Mouse (Mus musculus) lung, embryonic 14.5 days (tissue): ENCODE data around the gene Daam2. TPM values are rescaled to one million over a fixed set of nuclear protein-coding genes. Genes with fewer than 3 reads are reported as not detected.

Experiments
- ATAC-seq: fragments of 200-750 bp; cut with Nextera tagmentation; 2 replicates; pipeline ENCODE4 v1.8.0; 2017; ENCODE audit warnings: mild to moderate bottlenecking, moderate TSS enrichment, moderate library complexity; ENCODE audit not compliant: insufficient read depth
- DNase-seq: peaks from one replicate; pipeline ENCODE4 v3.0.0-alpha.2; 2015
- H3K27ac ChIP-seq: fragments of 300-500 bp; sonication (generic); 2 replicates; pipeline ENCODE4 v1.5.1; 2014; ENCODE audit warnings: low read depth, mild to moderate bottlenecking, moderate library complexity
- H3K27me3 ChIP-seq: fragments of 300-500 bp; sonication (generic); 2 replicates; pipeline ENCODE4 v1.6.1; 2014; ENCODE audit warnings: low read length, control low read depth; ENCODE audit not compliant: insufficient read depth
- H3K36me3 ChIP-seq: fragments of 300-500 bp; sonication (generic); 2 replicates; pipeline ENCODE4 v1.6.1; 2014; ENCODE audit warnings: control low read depth; ENCODE audit not compliant: insufficient read depth
- H3K4me1 ChIP-seq: fragments of 300-500 bp; sonication (generic); 2 replicates; pipeline ENCODE4 v1.6.1; 2014; ENCODE audit warnings: antibody characterized with exemption, control low read depth; ENCODE audit not compliant: insufficient read depth
- H3K4me2 ChIP-seq: fragments of 300-500 bp; sonication (generic); 2 replicates; pipeline ENCODE4 v1.6.1; 2014; ENCODE audit warnings: mild to moderate bottlenecking
- H3K4me3 ChIP-seq: fragments of 300-500 bp; sonication (generic); 2 replicates; pipeline ENCODE4 v1.5.1; 2014; ENCODE audit warnings: low read depth, low read length
- H3K9ac ChIP-seq: fragments of 300-500 bp; sonication (generic); 2 replicates; pipeline ENCODE4 v1.6.1; 2014
- H3K9me3 ChIP-seq: fragments of 300-500 bp; sonication (generic); 2 replicates; pipeline ENCODE4 v1.6.1; 2016; ENCODE audit warnings: low read depth, low read length, control low read depth
- CTCF ChIP-seq: IDR thresholded peaks from 2 replicates; pipeline ENCODE4 v1.5.1; 2016; ENCODE audit warnings: antibody characterized with exemption, low read depth
- WGBS: fragments of 180-500 bp; shearing (Covaris S2); extraction: QIAGEN DNeasy Blood & Tissue Kit; methylation state at CpG from one replicate; pipeline ENCODE4 v1.1.7; 2014; 5-methylcytosine and 5-hydroxymethylcytosine counted together
- polyA plus RNA-seq: library from polyadenylated mRNA; unstranded; fragments of >200 nt; fragmentation: Nextera tagmentation; extraction: Ambion mirVana; gene quantifications from 2 replicates; pipeline ENCODE4 v1.2.1, GENCODE M21; 2014

Gene Daam2
- polyA plus RNA-seq, 1 experiment from 2014 or later, result 18.1 TPM

DNA sequence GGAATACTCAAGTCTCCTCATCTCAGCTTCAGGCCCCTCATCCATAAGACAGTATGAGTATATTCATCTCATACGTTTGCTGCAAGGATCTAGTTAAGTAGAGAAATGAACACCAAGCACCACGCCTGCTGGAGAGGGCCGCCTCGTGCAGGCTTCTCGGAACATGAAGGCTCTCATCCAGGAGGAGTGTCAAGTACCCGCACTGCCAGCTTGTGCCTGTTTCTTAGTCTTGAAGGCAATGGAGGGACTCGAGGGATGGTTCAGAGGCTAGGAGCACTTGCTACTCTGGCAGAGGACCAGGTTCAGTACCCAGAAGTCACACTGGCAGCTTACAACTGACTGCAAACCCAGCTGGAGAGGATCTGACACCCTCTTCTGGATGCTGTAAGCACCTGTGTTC, 12.2 kb downstream of the Daam2 start:
- Histone ChIP-seq H3K4me3 (no peak overlapping the region), H3K36me3 (no peaks in the 10 kb centered on the region), H3K9ac (no peak overlapping the region), H3K27me3 (no peaks in the 10 kb centered on the region), H3K9me3 (no peaks in the 10 kb centered on the region), H3K27ac (no peak overlapping the region), H3K4me2 (no peak overlapping the region), H3K4me1 (peaks cover 3% of the 10 kb centered on the region; the same call in 1 of the 2 replicates)
- DNase-seq (no peak), ATAC-seq (no peak)
- TF ChIP-seq CTCF, result no peak
- 53% methylated on average over 7 of the region's 7 CpGs for WGBS

DNA sequence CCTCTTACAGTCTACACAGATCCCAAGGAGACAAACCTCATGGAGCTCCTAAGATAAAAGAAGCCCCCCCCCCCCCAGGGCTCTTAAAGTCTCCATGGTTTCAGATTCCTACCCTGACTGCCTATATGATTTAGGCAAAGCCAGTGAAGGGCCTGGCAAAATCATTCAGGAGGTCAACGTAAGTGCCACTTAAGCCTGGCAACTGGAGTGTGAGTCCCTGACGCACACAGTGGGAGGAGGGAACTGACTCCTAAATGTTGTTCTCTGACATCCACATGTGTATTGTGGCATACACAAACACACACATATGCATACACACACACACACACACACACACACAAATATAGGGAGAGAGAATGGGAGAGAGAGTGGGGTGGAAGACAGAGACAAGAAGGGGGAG, 12.7 kb downstream of the Daam2 start:
- H3K4me3 ChIP-seq, result no peak overlapping the region
- no peak overlapping the region for H3K4me2 ChIP-seq
- H3K36me3 ChIP-seq, result no peaks in the 10 kb centered on the region
- peaks cover 3% of the 10 kb centered on the region; the same call in 1 of the 2 replicates for H3K4me1 ChIP-seq
- no peak for DNase-seq
- TF ChIP-seq CTCF, result no peak
- WGBS, result 63% methylated on average over 2 of the region's 2 CpGs
- H3K27ac ChIP-seq, result no peak overlapping the region
- ATAC-seq, result no peak
- H3K9me3 ChIP-seq, result no peaks in the 10 kb centered on the region
- no peak overlapping the region for H3K9ac ChIP-seq
- no peaks in the 10 kb centered on the region for H3K27me3 ChIP-seq

DNA sequence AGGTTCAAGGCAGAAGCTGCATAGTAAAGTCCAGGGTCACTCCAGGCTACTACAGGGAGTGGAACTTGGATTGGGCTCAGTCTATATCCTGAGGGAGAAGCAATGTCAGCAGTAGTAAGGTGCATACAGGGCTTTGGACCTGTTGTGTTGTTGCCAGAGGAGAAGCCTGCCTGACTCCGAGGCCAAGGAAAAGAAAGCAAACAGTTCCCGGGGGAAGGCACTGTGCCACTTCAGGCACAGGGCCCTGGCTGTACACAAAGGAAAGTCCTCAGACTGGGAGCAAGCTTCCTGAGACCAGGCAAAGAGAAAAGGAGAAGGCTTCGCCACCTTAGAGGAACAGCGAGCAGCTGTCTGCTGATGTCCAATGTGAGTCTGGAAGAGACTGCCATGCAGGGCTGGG, 18.1 kb downstream of the Daam2 start:
- H3K27ac ChIP-seq, result peak overlapping the region; percentile 38; the same call in 1 of the 2 replicates
- 45% methylated on average over 4 of the region's 4 CpGs for WGBS
- ATAC-seq, result no peak

DNA sequence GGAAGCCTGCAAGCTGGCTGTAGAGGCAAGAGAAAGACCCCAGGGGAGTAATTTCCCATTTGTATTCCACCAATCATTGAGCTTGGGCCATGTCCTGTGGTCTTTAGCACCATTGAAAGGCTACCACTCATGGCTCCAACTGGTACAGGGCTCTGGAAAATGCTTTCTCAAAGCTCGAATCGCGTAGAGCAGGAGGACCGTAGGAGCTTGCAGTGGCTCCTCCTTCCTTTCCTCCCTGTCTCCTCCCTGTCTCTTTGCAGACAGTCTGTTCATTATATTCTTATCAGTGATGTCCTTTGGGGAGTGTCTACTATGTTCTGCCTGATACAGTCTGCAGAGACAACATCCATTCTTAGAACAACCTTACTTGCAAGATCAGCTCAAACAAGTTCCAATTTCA, 18.7 kb downstream of the Daam2 start:
- H3K9ac ChIP-seq, result no peak overlapping the region
- 52% methylated on average over 4 of the region's 4 CpGs for WGBS

More for the DNA sequence above, 18.1 kb downstream of the Daam2 start:
- H3K9me3 ChIP-seq, result no peaks in the 10 kb centered on the region
- no peak for DNase-seq
- H3K4me3 ChIP-seq, result no peak overlapping the region
- H3K4me2 ChIP-seq, result no peak overlapping the region
- TF ChIP-seq CTCF, result no peak
- H3K4me1 ChIP-seq, result no peaks in the 10 kb centered on the region; the same call in 1 of the 2 replicates
- 0 out of 2 replicates have a peak, but pooled peaks cover 4% of the 10 kb centered on the region for H3K36me3 ChIP-seq
- no peak overlapping the region for H3K9ac ChIP-seq
- no peaks in the 10 kb centered on the region for H3K27me3 ChIP-seq

DNA sequence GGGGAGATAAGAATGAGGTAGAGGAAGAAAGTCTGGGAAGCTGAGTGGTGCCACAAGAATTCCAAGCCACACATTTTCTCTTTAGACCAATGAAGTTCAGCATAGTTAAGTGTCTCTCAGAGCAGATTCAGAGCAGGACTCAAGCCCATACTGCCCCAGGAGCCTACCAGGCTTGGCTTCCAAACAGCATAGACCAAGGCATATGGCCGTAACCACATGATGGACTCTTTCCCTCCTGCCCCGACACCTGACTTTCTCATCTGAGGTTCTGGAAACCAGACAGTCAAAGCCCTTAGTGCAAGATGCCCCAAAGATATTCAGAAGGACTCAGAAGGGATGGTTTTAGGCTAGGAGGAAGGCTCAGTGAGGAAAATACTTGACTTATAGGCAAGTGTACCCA, 19.6 kb downstream of the Daam2 start:
- Histone ChIP-seq H3K36me3 (0 out of 2 replicates have a peak, but pooled peaks cover 4% of the 10 kb centered on the region), H3K4me3 (no peak overlapping the region), H3K9ac (no peak overlapping the region), H3K27me3 (no peaks in the 10 kb centered on the region), H3K4me1 (peaks cover 7% of the 10 kb centered on the region), H3K4me2 (no peak overlapping the region), H3K27ac (no peak overlapping the region), H3K9me3 (no peaks in the 10 kb centered on the region)
- no peak for DNase-seq
- no peak for TF ChIP-seq CTCF
- WGBS, result 98% methylated on average over 2 of the region's 2 CpGs
- no peak for ATAC-seq

More for the DNA sequence above, 18.7 kb downstream of the Daam2 start:
- no peaks in the 10 kb centered on the region for H3K9me3 ChIP-seq
- DNase-seq (no peak), ATAC-seq (no peak; the same call in 1 of the 2 replicates)
- H3K4me3 ChIP-seq, result no peak overlapping the region
- H3K4me2 ChIP-seq, result no peak overlapping the region
- peaks cover 3% of the 10 kb centered on the region; the same call in 1 of the 2 replicates for H3K4me1 ChIP-seq
- H3K27me3 ChIP-seq, result no peaks in the 10 kb centered on the region
- no peak for TF ChIP-seq CTCF
- H3K27ac ChIP-seq, result no peak overlapping the region
- 0 out of 2 replicates have a peak, but pooled peaks cover 4% of the 10 kb centered on the region for H3K36me3 ChIP-seq

DNA sequence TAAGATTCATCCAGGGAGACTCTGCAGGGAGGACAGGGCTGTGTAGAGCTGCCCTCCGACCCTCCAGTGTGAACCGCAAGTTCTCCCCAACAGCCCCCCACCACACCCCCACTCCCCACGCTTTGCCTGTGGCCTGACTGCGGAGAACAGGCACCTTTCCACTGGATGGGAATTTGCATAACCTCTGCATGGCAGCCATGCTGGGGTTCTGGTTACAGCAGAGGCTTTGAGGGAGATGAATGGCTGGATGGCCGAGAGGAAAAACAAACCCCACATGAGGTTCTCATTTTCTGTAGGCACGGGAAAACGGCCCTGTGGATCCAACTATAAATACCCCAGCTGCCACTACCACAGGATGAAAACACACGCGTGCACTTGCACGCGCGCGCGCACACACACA, 23.4 kb downstream of the Daam2 start:
- H3K4me2 ChIP-seq, result no peak overlapping the region
- no peak overlapping the region for H3K27ac ChIP-seq
- DNase-seq (no peak), ATAC-seq (no peak)
- no peaks in the 10 kb centered on the region for H3K9me3 ChIP-seq
- WGBS, result 70% methylated on average over 14 of the region's 14 CpGs
- no peak overlapping the region for H3K4me3 ChIP-seq
- no peaks in the 10 kb centered on the region for H3K27me3 ChIP-seq
- TF ChIP-seq CTCF, result no peak
- peaks cover 22% of the 10 kb centered on the region for H3K4me1 ChIP-seq
- 0 out of 2 replicates have a peak, but pooled peaks cover 4% of the 10 kb centered on the region for H3K36me3 ChIP-seq
- H3K9ac ChIP-seq, result no peak overlapping the region

DNA sequence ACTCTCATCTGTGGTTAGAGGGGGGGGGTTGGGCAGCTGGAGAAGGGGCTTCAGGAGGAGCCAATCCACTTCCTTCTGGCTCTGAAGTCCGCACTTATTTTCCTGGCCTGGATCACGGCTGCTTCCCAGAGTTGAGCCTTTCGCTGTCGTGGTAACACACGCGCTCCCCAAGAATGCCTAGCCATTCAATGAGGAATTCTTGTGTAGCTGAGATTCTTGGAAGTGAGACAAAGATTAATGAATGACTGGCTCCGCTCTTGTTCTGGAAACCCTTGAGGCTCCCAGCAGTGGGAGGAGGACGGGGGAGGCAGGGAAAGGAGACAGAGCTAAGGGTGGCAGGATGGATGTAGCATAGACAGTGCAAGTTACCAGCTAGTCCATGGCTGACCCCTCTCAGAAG, 24.9 kb downstream of the Daam2 start:
- H3K4me2 ChIP-seq, result no peak overlapping the region
- DNase-seq (peak; percentile 89), ATAC-seq (peak; percentile 48)
- H3K4me3 ChIP-seq, result no peak overlapping the region
- peaks cover 28% of the 10 kb centered on the region for H3K4me1 ChIP-seq
- H3K9me3 ChIP-seq, result no peaks in the 10 kb centered on the region
- no peak for TF ChIP-seq CTCF
- H3K27ac ChIP-seq, result peak overlapping the region; percentile 58
- H3K36me3 ChIP-seq, result no peaks in the 10 kb centered on the region
- no peaks in the 10 kb centered on the region for H3K27me3 ChIP-seq
- 16% methylated on average over 8 of the region's 8 CpGs for WGBS
- no peak overlapping the region for H3K9ac ChIP-seq
